Mouse (Mus musculus) hindbrain, embryonic 11.5 days (tissue): ENCODE data around the gene Lpo. TPM values are rescaled to one million over a fixed set of nuclear protein-coding genes. Genes with fewer than 3 reads are reported as not detected.

Experiments used
- ATAC-seq: fragments of 200-750 bp; cut with Nextera tagmentation; 2 replicates; pipeline ENCODE4 v1.8.0; 2017; ENCODE audit warnings: mild to moderate bottlenecking, moderate TSS enrichment, moderate library complexity; ENCODE audit not compliant: low FRiP score
- DNase-seq: peaks from one replicate; pipeline ENCODE4 v3.0.0-alpha.2; 2015; ENCODE audit warnings: low spot score
- H3K27ac ChIP-seq: fragments of 300-500 bp; sonication (generic); 2 replicates; pipeline ENCODE4 v1.5.1; 2014; ENCODE audit warnings: mild to moderate bottlenecking, low read depth, low read length
- H3K27me3 ChIP-seq: fragments of 300-500 bp; sonication (generic); 2 replicates; pipeline ENCODE4 v1.6.1; 2014; ENCODE audit warnings: mild to moderate bottlenecking, low read length, moderate library complexity, mixed read lengths; ENCODE audit not compliant: control insufficient read depth, insufficient read depth
- H3K36me3 ChIP-seq: fragments of 300-500 bp; sonication (generic); 2 replicates; pipeline ENCODE4 v1.6.1; 2014; ENCODE audit warnings: mild to moderate bottlenecking, low read length, moderate library complexity, mixed read lengths; ENCODE audit not compliant: control insufficient read depth, insufficient read depth
- H3K4me1 ChIP-seq: fragments of 300-500 bp; sonication (generic); replicated peaks from 2 replicates; pipeline ENCODE4 v1.6.1; 2014; ENCODE audit warnings: low read length, mixed read lengths; ENCODE audit not compliant: control insufficient read depth, insufficient read depth
- H3K4me2 ChIP-seq: fragments of 300-500 bp; sonication (generic); replicated peaks from 2 replicates; pipeline ENCODE4 v1.6.1; 2014; ENCODE audit warnings: mild to moderate bottlenecking, low read depth, low read length
- H3K4me3 ChIP-seq: fragments of 300-500 bp; sonication (generic); 2 replicates; pipeline ENCODE4 v1.5.1; 2014; ENCODE audit warnings: low read depth, low read length
- H3K9ac ChIP-seq: fragments of 300-500 bp; sonication (generic); 2 replicates; pipeline ENCODE4 v1.6.1; 2014; ENCODE audit warnings: low read depth, low read length
- H3K9me3 ChIP-seq: fragments of 300-500 bp; sonication (generic); 2 replicates; pipeline ENCODE4 v1.6.1; 2016; ENCODE audit warnings: low read length; ENCODE audit not compliant: control insufficient read depth
- WGBS: fragments of 180-500 bp; shearing (Covaris S2); extraction: QIAGEN DNeasy Blood & Tissue Kit; methylation state at CpG from one replicate; pipeline ENCODE4 v1.1.7; 2014; 5-methylcytosine and 5-hydroxymethylcytosine counted together
- polyA plus RNA-seq: library from polyadenylated mRNA; unstranded; fragments of >200 nt; fragmentation: Nextera tagmentation; extraction: Ambion mirVana; gene quantifications from 2 replicates; pipeline ENCODE4 v1.2.1, GENCODE M21; 2014

The Lpo gene
- polyA plus RNA-seq, 1 experiment from 2014 or later, result 0.73 TPM

GRCm38 (mm10) chr11:87853597-87853954, 25.5 kb upstream of the Lpo start:
- Histone ChIP-seq H3K4me1 (no peaks in the 10 kb centered on the region), H3K4me2 (peak overlapping the region; percentile 62), H3K9ac (peak overlapping the region; percentile 70), H3K4me3 (peak overlapping the region; percentile 57), H3K27ac (peak overlapping the region; percentile 39; the same call in 1 of the 2 replicates), H3K9me3 (no peaks in the 10 kb centered on the region), H3K36me3 (no peaks in the 10 kb centered on the region; the same call in 1 of the 2 replicates), H3K27me3 (no peaks in the 10 kb centered on the region)
- peak; percentile 25; the same call in 1 of the 2 replicates for ATAC-seq
- no peak for DNase-seq
- WGBS, result 39% methylated on average over 8 of the region's 8 CpGs

- 6% methylated on average over 40 of the region's 40 CpGs for WGBS
- Histone ChIP-seq H3K4me2 (peak within 1 kb of the TSS; percentile 62), H3K9ac (peak within 1 kb of the TSS; percentile 70), H3K4me1 (no peaks in the 10 kb centered on the region), H3K27me3 (no peaks in the 10 kb centered on the region), H3K36me3 (no peaks in the 10 kb centered on the region; the same call in 1 of the 2 replicates), H3K4me3 (peak within 1 kb of the TSS; percentile 57), H3K27ac (peak within 1 kb of the TSS; percentile 39; the same call in 1 of the 2 replicates), H3K9me3 (no peaks in the 10 kb centered on the region)
- DNase-seq, result peak; percentile 98
- peak; percentile 91 for ATAC-seq
Observed at GRCm38 (mm10) chr11:87852690-87853596, 24.9 kb upstream of the Lpo start, which contains the start of gene Mks1. Mks1 (plus strand) TSS chr11:87853215.

- no peak overlapping the region for H3K27ac ChIP-seq
- no peak overlapping the region for H3K4me3 ChIP-seq
- no peaks in the 10 kb centered on the region for H3K9me3 ChIP-seq
- no peaks in the 10 kb centered on the region for H3K27me3 ChIP-seq
- H3K4me2 ChIP-seq, result no peak overlapping the region
- no peak; the same call in 1 of the 2 replicates for ATAC-seq
- H3K4me1 ChIP-seq, result no peaks in the 10 kb centered on the region
- H3K9ac ChIP-seq, result no peak overlapping the region
- 66% methylated on average over 6 of the region's 6 CpGs for WGBS
- peak; percentile 28 for DNase-seq
- no peaks in the 10 kb centered on the region for H3K36me3 ChIP-seq
Observed at GRCm38 (mm10) chr11:87847884-87848283, 19.8 kb upstream of the Lpo start.

- H3K27me3 ChIP-seq, result no peaks in the 10 kb centered on the region
- H3K9ac ChIP-seq, result no peak overlapping the region
- H3K36me3 ChIP-seq, result no peaks in the 10 kb centered on the region
- WGBS, result 82% methylated on average over 12 of the region's 12 CpGs
- no peaks in the 10 kb centered on the region for H3K9me3 ChIP-seq
- DNase-seq (no peak), ATAC-seq (no peak)
- H3K4me2 ChIP-seq, result no peak overlapping the region
- H3K4me3 ChIP-seq, result no peak overlapping the region
- no peaks in the 10 kb centered on the region for H3K4me1 ChIP-seq
- H3K27ac ChIP-seq, result no peak overlapping the region
Observed at GRCm38 (mm10) chr11:87846968-87847600, 19.0 kb upstream of the Lpo start.

- no peak overlapping the region for H3K27ac ChIP-seq
- H3K9me3 ChIP-seq, result no peaks in the 10 kb centered on the region
- no peak overlapping the region for H3K4me2 ChIP-seq
- WGBS, result 87% methylated on average over 3 of the region's 3 CpGs
- DNase-seq (no peak), ATAC-seq (no peak)
- H3K9ac ChIP-seq, result no peak overlapping the region
- H3K4me1 ChIP-seq, result no peaks in the 10 kb centered on the region
- H3K4me3 ChIP-seq, result no peak overlapping the region
- H3K27me3 ChIP-seq, result no peaks in the 10 kb centered on the region
- no peaks in the 10 kb centered on the region for H3K36me3 ChIP-seq
Observed at GRCm38 (mm10) chr11:87841436-87841835, 13.3 kb upstream of the Lpo start.

- WGBS, result 89% methylated on average over 8 of the region's 8 CpGs
- H3K9ac ChIP-seq, result no peak overlapping the region
- H3K36me3 ChIP-seq, result no peaks in the 10 kb centered on the region
- H3K27me3 ChIP-seq, result no peaks in the 10 kb centered on the region
- H3K27ac ChIP-seq, result no peak overlapping the region
- H3K4me3 ChIP-seq, result no peak overlapping the region
- ATAC-seq, result no peak
- DNase-seq, result no peak
- no peaks in the 10 kb centered on the region for H3K4me1 ChIP-seq
- no peak overlapping the region for H3K4me2 ChIP-seq
- H3K9me3 ChIP-seq, result no peaks in the 10 kb centered on the region
Observed at GRCm38 (mm10) chr11:87840676-87841075, 12.6 kb upstream of the Lpo start.

GRCm38 (mm10) chr11:87821502-87821901, 6.6 kb downstream of the Lpo start:
- H3K9ac ChIP-seq, result no peak overlapping the region
- H3K4me2 ChIP-seq, result no peak overlapping the region
- ATAC-seq, result no peak
- 52% methylated on average over 5 of the region's 5 CpGs for WGBS
- H3K27me3 ChIP-seq, result no peaks in the 10 kb centered on the region
- no peak overlapping the region for H3K4me3 ChIP-seq
- no peak for DNase-seq
- H3K27ac ChIP-seq, result no peak overlapping the region
- H3K4me1 ChIP-seq, result no peaks in the 10 kb centered on the region
- no peaks in the 10 kb centered on the region for H3K9me3 ChIP-seq
- no peaks in the 10 kb centered on the region for H3K36me3 ChIP-seq

GRCm38 (mm10) chr11:87817443-87817773, 10.7 kb downstream of the Lpo start:
- H3K4me3 ChIP-seq, result peak overlapping the region; percentile 31
- H3K27me3 ChIP-seq, result no peaks in the 10 kb centered on the region
- DNase-seq (no peak), ATAC-seq (peak; percentile 30; the same call in 1 of the 2 replicates)
- H3K9me3 ChIP-seq, result no peaks in the 10 kb centered on the region
- no peaks in the 10 kb centered on the region for H3K36me3 ChIP-seq
- no peaks in the 10 kb centered on the region for H3K4me1 ChIP-seq
- H3K4me2 ChIP-seq, result peak overlapping the region; percentile 75
- WGBS, result 30% methylated on average over 4 of the region's 4 CpGs
- H3K27ac ChIP-seq, result no peak overlapping the region; the same call in 1 of the 2 replicates
- H3K9ac ChIP-seq, result peak overlapping the region; percentile 44; the same call in 1 of the 2 replicates
